Mouse (Mus musculus) C2C12 (cell line): Measurements from ENCODE around the gene Mmgt1.

Experiments used
- CTCF ChIP-seq: IDR thresholded peaks from one replicate; pipeline ENCODE4 v1.5.1; 2011; ENCODE audit not compliant: control insufficient read depth, insufficient read depth, insufficient read length
- MAX ChIP-seq: IDR thresholded peaks from one replicate; pipeline ENCODE4 v1.6.1; 2011; ENCODE audit warnings: mild to moderate bottlenecking, control low read depth
- MYOD1 ChIP-seq: IDR thresholded peaks from one replicate; pipeline ENCODE4 v1.6.1; 2011; ENCODE audit warnings: low read depth; ENCODE audit not compliant: control insufficient read depth, insufficient read length
- MYOG ChIP-seq: IDR thresholded peaks from one replicate; pipeline ENCODE4 v1.6.1; 2011; ENCODE audit not compliant: control insufficient read depth, insufficient read length; ENCODE audit errors: extremely low read depth
- USF1 ChIP-seq: IDR thresholded peaks from one replicate; pipeline ENCODE4 v1.6.1; 2011; ENCODE audit warnings: low read depth, mild to moderate bottlenecking, control low read depth, moderate library complexity

DNA sequence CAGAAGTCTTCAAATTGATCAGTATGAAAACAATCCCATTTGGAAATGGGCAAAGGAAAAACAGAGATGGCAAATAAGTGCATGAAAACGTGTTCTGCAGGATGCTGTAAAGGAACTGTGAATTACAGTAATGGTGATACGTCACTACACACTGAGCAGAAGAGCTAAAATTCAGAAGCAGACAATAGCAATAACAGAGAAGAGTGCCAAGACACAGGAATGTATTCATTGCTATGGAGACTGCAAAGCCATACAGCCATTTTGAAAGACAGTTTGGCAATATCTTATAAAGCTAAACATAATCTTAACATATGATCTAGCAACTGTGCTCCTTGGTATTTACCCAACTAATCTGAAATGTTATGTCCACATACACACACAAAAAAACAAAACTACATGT is 19.7 kb downstream of the Mmgt1 start:
- TF ChIP-seq CTCF (no peak), MYOD1 (no peak), USF1 (no peak), MAX (no peak), MYOG (no peak)
